Mouse (Mus musculus): ENCODE data around the gene Rrp15.

Rrp15 gene

DNA sequence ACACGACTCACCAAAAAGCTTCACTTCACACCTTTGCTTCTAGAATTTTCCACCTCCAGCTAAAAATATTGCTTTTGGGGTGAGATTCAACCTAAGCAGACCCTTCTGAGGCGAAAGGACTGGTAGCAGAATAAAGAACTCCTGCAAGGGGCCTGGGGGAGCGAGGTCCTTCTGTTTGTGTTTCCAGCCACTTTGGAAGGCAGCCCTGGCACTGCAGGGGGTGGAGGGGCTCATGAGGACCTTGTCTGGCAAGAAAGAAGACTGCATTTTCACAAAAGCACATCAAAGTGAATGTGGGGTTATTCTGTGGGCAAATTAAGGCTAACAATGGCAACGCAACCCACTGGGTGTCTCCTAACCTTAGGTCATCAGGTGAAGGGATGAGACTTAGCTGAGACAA lies 76.0 kb downstream of the Rrp15 start:
- ATAC-seq (ENCODE audit: low TSS enrichment), result no peak
